Mouse (Mus musculus): ENCODE results near the gene Adra2b. TPM values are rescaled to one million over a fixed set of nuclear protein-coding genes. Genes with fewer than 3 reads are reported as not detected.

The Adra2b gene
- polyA plus RNA-seq, 1 experiment from 2014 or later: 1.9 TPM

GRCm38 (mm10) chr2:127346334-127346733, 16.7 kb upstream of the Adra2b start:
- no peak for DNase-seq (ENCODE audit: low spot score)
- no peak overlapping the region for H3K9ac ChIP-seq (replicated peaks; ENCODE audit: low read length)
- H3K4me2 ChIP-seq (ENCODE audit: low read depth, low read length): no peak overlapping the region
- no peaks in the 10 kb centered on the region for H3K9me3 ChIP-seq (replicated peaks; ENCODE audit: control insufficient read depth, low read length)
- H3K36me3 ChIP-seq (replicated peaks; ENCODE audit: control insufficient read depth, insufficient read depth, low read depth, low read length): no peaks in the 10 kb centered on the region
- ATAC-seq (replicated peaks; ENCODE audit: insufficient number of reproducible peaks, low FRiP score, low TSS enrichment, low read depth): no peak
- 71% methylated on average over 1 of the region's 1 CpGs for WGBS
- no peaks in the 10 kb centered on the region for H3K27me3 ChIP-seq (ENCODE audit: control insufficient read depth, insufficient read depth, low read length)
- H3K27ac ChIP-seq (replicated peaks; ENCODE audit: low read depth, low read length): no peak overlapping the region
- H3K4me1 ChIP-seq (ENCODE audit: control insufficient read depth, insufficient read depth, low read length): no peaks in the 10 kb centered on the region
- no peak overlapping the region for H3K4me3 ChIP-seq (ENCODE audit: low read depth, low read length)

GRCm38 (mm10) chr2:127347147-127347985, 15.6 kb upstream of the Adra2b start:
- Histone ChIP-seq H3K4me1 (ENCODE audit: control insufficient read depth, insufficient read depth, low read length) (no peaks in the 10 kb centered on the region), H3K27ac (replicated peaks; ENCODE audit: low read depth, low read length) (no peak overlapping the region), H3K4me3 (ENCODE audit: low read depth, low read length) (no peak overlapping the region), H3K27me3 (ENCODE audit: control insufficient read depth, insufficient read depth, low read length) (no peaks in the 10 kb centered on the region), H3K9me3 (replicated peaks; ENCODE audit: control insufficient read depth, low read length) (no peaks in the 10 kb centered on the region), H3K36me3 (replicated peaks; ENCODE audit: control insufficient read depth, insufficient read depth, low read depth, low read length) (no peaks in the 10 kb centered on the region), H3K9ac (replicated peaks; ENCODE audit: low read length) (no peak overlapping the region), H3K4me2 (ENCODE audit: low read depth, low read length) (no peak overlapping the region)
- WGBS: 76% methylated on average over 13 of the region's 13 CpGs
- ATAC-seq (replicated peaks; ENCODE audit: insufficient number of reproducible peaks, low FRiP score, low TSS enrichment, low read depth) (no peak), DNase-seq (ENCODE audit: low spot score) (no peak)

- Histone ChIP-seq H3K4me1 (ENCODE audit: control insufficient read depth, insufficient read depth, low read length) (no peaks in the 10 kb centered on the region), H3K9me3 (replicated peaks; ENCODE audit: control insufficient read depth, low read length) (no peaks in the 10 kb centered on the region), H3K9ac (replicated peaks; ENCODE audit: low read length) (no peak overlapping the region), H3K4me3 (ENCODE audit: low read depth, low read length) (no peak overlapping the region), H3K4me2 (ENCODE audit: low read depth, low read length) (no peak overlapping the region), H3K27me3 (ENCODE audit: control insufficient read depth, insufficient read depth, low read length) (no peaks in the 10 kb centered on the region), H3K36me3 (replicated peaks; ENCODE audit: control insufficient read depth, insufficient read depth, low read depth, low read length) (no peaks in the 10 kb centered on the region), H3K27ac (replicated peaks; ENCODE audit: low read depth, low read length) (no peak overlapping the region)
- 90% methylated on average over 4 of the region's 4 CpGs for WGBS
- no peak for DNase-seq (ENCODE audit: low spot score)
- no peak for ATAC-seq (replicated peaks; ENCODE audit: insufficient number of reproducible peaks, low FRiP score, low TSS enrichment, low read depth)
Observed at GRCm38 (mm10) chr2:127353881-127354280, 9.1 kb upstream of the Adra2b start.

- H3K27me3 ChIP-seq (ENCODE audit: control insufficient read depth, insufficient read depth, low read length): peaks cover 38% of the 10 kb centered on the region
Observed at GRCm38 (mm10) chr2:127363282-127363652, 259 bp downstream of the Adra2b start.

GRCm38 (mm10) chr2:127363696-127364095, 688 bp downstream of the Adra2b start:
- H3K4me1 ChIP-seq (ENCODE audit: control insufficient read depth, insufficient read depth, low read length): peaks cover 6% of the 10 kb centered on the region
- peaks cover 38% of the 10 kb centered on the region for H3K27me3 ChIP-seq (ENCODE audit: control insufficient read depth, insufficient read depth, low read length)
- ATAC-seq (replicated peaks; ENCODE audit: insufficient number of reproducible peaks, low FRiP score, low TSS enrichment, low read depth) (no peak), DNase-seq (ENCODE audit: low spot score) (no peak)
- H3K9ac ChIP-seq (replicated peaks; ENCODE audit: low read length): peak overlapping the region; percentile 22; the same call in 1 of the 2 replicates
- no peaks in the 10 kb centered on the region for H3K9me3 ChIP-seq (replicated peaks; ENCODE audit: control insufficient read depth, low read length)
- H3K4me3 ChIP-seq (ENCODE audit: low read depth, low read length): peak overlapping the region; percentile 24
- no peak overlapping the region for H3K27ac ChIP-seq (replicated peaks; ENCODE audit: low read depth, low read length)
- H3K4me2 ChIP-seq (ENCODE audit: low read depth, low read length): peak overlapping the region; percentile 66
- 8% methylated on average over 20 of the region's 20 CpGs for WGBS
- no peaks in the 10 kb centered on the region for H3K36me3 ChIP-seq (replicated peaks; ENCODE audit: control insufficient read depth, insufficient read depth, low read depth, low read length)

More at GRCm38 (mm10) chr2:127363282-127363652, 259 bp downstream of the Adra2b start:
- Histone ChIP-seq H3K4me2 (ENCODE audit: low read depth, low read length) (peak overlapping the region; percentile 66), H3K27ac (replicated peaks; ENCODE audit: low read depth, low read length) (no peak overlapping the region), H3K4me3 (ENCODE audit: low read depth, low read length) (peak overlapping the region; percentile 24), H3K36me3 (replicated peaks; ENCODE audit: control insufficient read depth, insufficient read depth, low read depth, low read length) (no peaks in the 10 kb centered on the region), H3K4me1 (ENCODE audit: control insufficient read depth, insufficient read depth, low read length) (peaks cover 6% of the 10 kb centered on the region), H3K9ac (replicated peaks; ENCODE audit: low read length) (peak overlapping the region; percentile 22; the same call in 1 of the 2 replicates), H3K9me3 (replicated peaks; ENCODE audit: control insufficient read depth, low read length) (no peaks in the 10 kb centered on the region)
- under 1% methylated on average over 28 of the region's 28 CpGs for WGBS
- no peak for DNase-seq (ENCODE audit: low spot score)
- no peak for ATAC-seq (replicated peaks; ENCODE audit: insufficient number of reproducible peaks, low FRiP score, low TSS enrichment, low read depth)

GRCm38 (mm10) chr2:127364452-127364851, 1.4 kb downstream of the Adra2b start:
- Histone ChIP-seq H3K27ac (replicated peaks; ENCODE audit: low read depth, low read length) (no peak overlapping the region), H3K4me3 (ENCODE audit: low read depth, low read length) (no peak overlapping the region; the same call in 1 of the 2 replicates)
- 21% methylated on average over 8 of the region's 8 CpGs for WGBS

GRCm38 (mm10) chr2:127367126-127367820, 4.3 kb downstream of the Adra2b start:
- 60% methylated on average over 10 of the region's 10 CpGs for WGBS

More at GRCm38 (mm10) chr2:127364452-127364851, 1.4 kb downstream of the Adra2b start:
- no peak overlapping the region; the same call in 1 of the 2 replicates for H3K4me2 ChIP-seq (ENCODE audit: low read depth, low read length)
- no peak for DNase-seq (ENCODE audit: low spot score)
- H3K27me3 ChIP-seq (ENCODE audit: control insufficient read depth, insufficient read depth, low read length): peaks cover 38% of the 10 kb centered on the region
- no peak overlapping the region for H3K9ac ChIP-seq (replicated peaks; ENCODE audit: low read length)
- no peaks in the 10 kb centered on the region for H3K36me3 ChIP-seq (replicated peaks; ENCODE audit: control insufficient read depth, insufficient read depth, low read depth, low read length)
- no peaks in the 10 kb centered on the region for H3K9me3 ChIP-seq (replicated peaks; ENCODE audit: control insufficient read depth, low read length)
- ATAC-seq (replicated peaks; ENCODE audit: insufficient number of reproducible peaks, low FRiP score, low TSS enrichment, low read depth): no peak
- peaks cover 6% of the 10 kb centered on the region for H3K4me1 ChIP-seq (ENCODE audit: control insufficient read depth, insufficient read depth, low read length)

More at GRCm38 (mm10) chr2:127367126-127367820, 4.3 kb downstream of the Adra2b start:
- no peak overlapping the region for H3K27ac ChIP-seq (replicated peaks; ENCODE audit: low read depth, low read length)
- no peak overlapping the region for H3K9ac ChIP-seq (replicated peaks; ENCODE audit: low read length)
- H3K27me3 ChIP-seq (ENCODE audit: control insufficient read depth, insufficient read depth, low read length): peaks cover 33% of the 10 kb centered on the region
- no peak overlapping the region for H3K4me3 ChIP-seq (ENCODE audit: low read depth, low read length)
- no peaks in the 10 kb centered on the region for H3K36me3 ChIP-seq (replicated peaks; ENCODE audit: control insufficient read depth, insufficient read depth, low read depth, low read length)
- DNase-seq (ENCODE audit: low spot score): no peak
- H3K4me2 ChIP-seq (ENCODE audit: low read depth, low read length): no peak overlapping the region
- no peaks in the 10 kb centered on the region for H3K9me3 ChIP-seq (replicated peaks; ENCODE audit: control insufficient read depth, low read length)
- ATAC-seq (replicated peaks; ENCODE audit: insufficient number of reproducible peaks, low FRiP score, low TSS enrichment, low read depth): no peak
- H3K4me1 ChIP-seq (ENCODE audit: control insufficient read depth, insufficient read depth, low read length): peaks cover 6% of the 10 kb centered on the region
